Mouse (Mus musculus) lung, postnatal 0 days (tissue): ENCODE results near the gene Gm45713. TPM values are rescaled to one million over a fixed set of nuclear protein-coding genes. Genes with fewer than 3 reads are reported as not detected.

ENCODE experiments used
- ATAC-seq: fragments of 200-750 bp; cut with Nextera tagmentation; 2 replicates; pipeline ENCODE4 v1.8.0; 2017; ENCODE audit warnings: moderate library complexity
- DNase-seq: peaks from one replicate; pipeline ENCODE4 v3.0.0-alpha.2; 2016; ENCODE audit warnings: low spot score
- H3K27ac ChIP-seq: fragments of 300-500 bp; sonication (generic); 2 replicates; pipeline ENCODE4 v1.5.1; 2014; ENCODE audit warnings: antibody characterized with exemption, mild to moderate bottlenecking, low read length, mixed read lengths
- H3K27me3 ChIP-seq: fragments of 300-500 bp; sonication (generic); replicated peaks from 2 replicates; pipeline ENCODE4 v1.6.1; 2014; ENCODE audit warnings: low read length, mixed read lengths; ENCODE audit not compliant: insufficient read depth
- H3K36me3 ChIP-seq: fragments of 300-500 bp; sonication (generic); 2 replicates; pipeline ENCODE4 v1.6.1; 2014; ENCODE audit warnings: low read length, mixed read lengths; ENCODE audit not compliant: insufficient read depth
- H3K4me1 ChIP-seq: fragments of 300-500 bp; sonication (generic); 2 replicates; pipeline ENCODE4 v1.6.1; 2014; ENCODE audit warnings: antibody characterized with exemption, low read depth, low read length, mixed read lengths; ENCODE audit not compliant: insufficient read depth
- H3K4me2 ChIP-seq: fragments of 300-500 bp; sonication (generic); replicated peaks from 2 replicates; pipeline ENCODE4 v1.6.1; 2014; ENCODE audit warnings: low read depth, mild to moderate bottlenecking, low read length, moderate library complexity, mixed read lengths
- H3K4me3 ChIP-seq: fragments of 300-500 bp; sonication (generic); 2 replicates; pipeline ENCODE4 v1.5.1; 2014; ENCODE audit warnings: low read depth, low read length
- H3K9ac ChIP-seq: fragments of 300-500 bp; sonication (generic); replicated peaks from 2 replicates; pipeline ENCODE4 v1.6.1; 2014; ENCODE audit warnings: low read depth, mild to moderate bottlenecking
- H3K9me3 ChIP-seq: fragments of 300-500 bp; sonication (generic); 2 replicates; pipeline ENCODE4 v1.6.1; 2016; ENCODE audit warnings: low read length, mixed read lengths
- CTCF ChIP-seq: IDR thresholded peaks from 2 replicates; pipeline ENCODE4 v1.5.1; 2016; ENCODE audit warnings: antibody characterized with exemption, mild to moderate bottlenecking
- EP300 ChIP-seq: IDR thresholded peaks from 2 replicates; pipeline ENCODE4 v1.6.1; 2016; ENCODE audit warnings: antibody characterized with exemption, mild to moderate bottlenecking, control low read depth
- WGBS: fragments of 180-500 bp; shearing (Covaris S2); extraction: QIAGEN DNeasy Blood & Tissue Kit; methylation state at CpG from one replicate; pipeline ENCODE4 v1.1.7; 2014; 5-methylcytosine and 5-hydroxymethylcytosine counted together
- polyA plus RNA-seq: library from polyadenylated mRNA; unstranded; fragments of >200 nt; fragmentation: Nextera tagmentation; extraction: Ambion mirVana; gene quantifications from 2 replicates; pipeline ENCODE4 v1.2.1, GENCODE M21; 2015

Gm45713 gene
- polyA plus RNA-seq, 1 experiment from 2014 or later: 0.62 TPM

DNA sequence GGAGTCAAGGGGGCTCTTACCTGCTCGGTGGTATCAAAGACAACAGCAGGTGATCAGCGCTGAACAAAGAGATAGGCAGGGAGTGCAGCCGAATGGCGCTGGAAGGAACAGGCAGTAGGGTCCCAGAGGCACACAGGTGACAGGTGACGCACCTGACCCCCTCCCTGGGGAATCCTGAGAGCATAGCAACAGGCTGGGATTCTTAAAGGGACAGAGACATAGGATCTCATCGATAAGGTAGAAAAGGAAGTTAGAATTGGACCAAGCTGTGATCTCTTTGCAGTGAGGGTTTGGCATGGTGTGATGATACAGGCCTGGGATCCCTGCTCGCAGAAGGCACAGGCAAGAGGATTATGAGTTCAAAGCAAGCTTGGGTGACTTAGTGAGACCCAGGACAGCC lies 43.4 kb upstream of the Gm45713 start, which contains the start of gene Gfy:
Gene Gfy (minus strand): TSS at position 101 of the 400 bp plus-strand sequence.
- Histone ChIP-seq H3K27me3 (peaks cover 86% of the 10 kb centered on the region), H3K27ac (no peak within 1 kb of the TSS), H3K4me2 (no peak within 1 kb of the TSS), H3K9me3 (no peaks in the 10 kb centered on the region), H3K9ac (no peak within 1 kb of the TSS), H3K36me3 (no peaks in the 10 kb centered on the region), H3K4me1 (peaks cover 4% of the 10 kb centered on the region; the same call in 1 of the 2 replicates), H3K4me3 (no peak within 1 kb of the TSS)
- no peak for ATAC-seq
- WGBS: 17% methylated on average over 7 of the region's 7 CpGs
- TF ChIP-seq EP300: no peak
- no peak for TF ChIP-seq CTCF
- DNase-seq: no peak

DNA sequence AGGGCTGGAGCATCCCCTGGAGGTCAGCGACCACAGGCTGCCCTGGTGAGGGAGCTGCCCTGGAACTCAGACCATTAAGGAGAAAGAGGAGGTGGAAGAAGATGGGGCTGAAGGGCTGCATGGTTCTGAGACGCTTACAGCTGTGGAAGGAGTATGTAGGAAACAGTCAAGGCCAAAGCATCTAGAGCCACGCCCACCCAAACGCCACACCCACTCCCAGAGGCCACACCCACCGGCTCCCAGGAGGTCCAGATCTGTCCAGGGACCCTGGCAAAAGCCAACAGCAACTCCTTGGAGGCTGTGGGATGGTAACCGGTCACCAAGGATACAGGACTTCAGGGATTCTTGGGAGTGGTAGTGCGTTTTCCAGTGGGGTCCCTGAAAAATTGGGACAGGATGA lies 42.5 kb upstream of the Gm45713 start:
- DNase-seq (no peak), ATAC-seq (no peak)
- Histone ChIP-seq H3K36me3 (no peaks in the 10 kb centered on the region), H3K4me1 (peaks cover 4% of the 10 kb centered on the region; the same call in 1 of the 2 replicates), H3K27me3 (peaks cover 82% of the 10 kb centered on the region), H3K9ac (no peak overlapping the region), H3K27ac (no peak overlapping the region), H3K9me3 (no peaks in the 10 kb centered on the region), H3K4me2 (no peak overlapping the region), H3K4me3 (no peak overlapping the region)
- WGBS: 22% methylated on average over 7 of the region's 7 CpGs
- TF ChIP-seq EP300 (no peak), CTCF (no peak)

DNA sequence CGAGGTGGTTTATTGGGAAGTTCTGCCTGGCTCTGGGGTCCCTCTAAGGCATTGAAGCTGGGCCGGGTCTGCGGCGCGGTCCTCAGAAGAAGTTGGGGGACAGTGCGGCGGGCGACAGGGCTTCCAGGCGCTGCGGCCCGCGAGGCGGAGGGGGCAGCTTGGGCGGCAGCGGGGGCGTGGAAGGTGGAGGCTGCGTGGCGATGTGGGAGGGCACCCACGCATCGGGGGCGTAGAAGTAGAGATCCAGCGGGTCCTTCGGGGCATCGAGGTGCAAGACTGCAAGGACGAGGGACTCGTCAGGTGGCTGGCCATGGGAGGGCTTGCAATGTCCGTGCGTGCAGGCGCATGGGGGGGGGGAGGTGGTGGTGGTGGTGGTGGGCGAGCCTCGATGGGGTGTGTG lies 40.3 kb upstream of the Gm45713 start:
- Histone ChIP-seq H3K27ac (no peak overlapping the region), H3K9me3 (no peaks in the 10 kb centered on the region), H3K4me2 (no peak overlapping the region), H3K4me1 (no peaks in the 10 kb centered on the region), H3K9ac (no peak overlapping the region), H3K36me3 (no peaks in the 10 kb centered on the region), H3K27me3 (peaks cover 63% of the 10 kb centered on the region), H3K4me3 (0 out of 2 replicates have a peak overlapping the region, but pooled peaks have one; percentile 2)
- DNase-seq: no peak
- TF ChIP-seq EP300 (no peak), CTCF (no peak)
- ATAC-seq: no peak
- WGBS: 3% methylated on average over 27 of the region's 31 CpGs

DNA sequence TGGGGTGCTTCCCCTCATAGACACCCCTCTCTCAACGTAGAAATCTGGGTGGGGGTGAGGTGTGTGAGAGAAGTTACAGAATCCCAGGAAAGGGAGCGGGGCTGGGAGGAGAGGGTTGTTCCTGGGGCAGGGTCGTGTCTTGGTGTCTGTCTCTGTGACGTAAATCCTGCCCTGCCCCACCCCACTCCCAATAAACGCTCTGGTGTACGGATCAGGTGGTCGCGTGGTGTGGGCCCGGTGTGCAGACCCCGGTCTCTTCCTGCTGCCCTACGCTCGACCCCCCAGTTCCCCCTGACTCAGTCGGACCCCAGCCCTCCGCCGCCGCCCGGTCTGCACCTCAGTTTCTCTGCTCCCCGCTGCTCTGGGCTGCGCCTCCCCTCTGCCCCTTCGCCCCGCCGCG lies 39.9 kb upstream of the Gm45713 start:
- Histone ChIP-seq H3K9ac (no peak overlapping the region), H3K27me3 (peaks cover 58% of the 10 kb centered on the region), H3K27ac (no peak overlapping the region), H3K36me3 (no peaks in the 10 kb centered on the region), H3K4me1 (no peaks in the 10 kb centered on the region), H3K9me3 (no peaks in the 10 kb centered on the region), H3K4me3 (0 out of 2 replicates have a peak overlapping the region, but pooled peaks have one; percentile 2), H3K4me2 (no peak overlapping the region)
- no peak for TF ChIP-seq EP300
- no peak for TF ChIP-seq CTCF
- ATAC-seq (no peak), DNase-seq (no peak)
- 5% methylated on average over 22 of the region's 23 CpGs for WGBS

DNA sequence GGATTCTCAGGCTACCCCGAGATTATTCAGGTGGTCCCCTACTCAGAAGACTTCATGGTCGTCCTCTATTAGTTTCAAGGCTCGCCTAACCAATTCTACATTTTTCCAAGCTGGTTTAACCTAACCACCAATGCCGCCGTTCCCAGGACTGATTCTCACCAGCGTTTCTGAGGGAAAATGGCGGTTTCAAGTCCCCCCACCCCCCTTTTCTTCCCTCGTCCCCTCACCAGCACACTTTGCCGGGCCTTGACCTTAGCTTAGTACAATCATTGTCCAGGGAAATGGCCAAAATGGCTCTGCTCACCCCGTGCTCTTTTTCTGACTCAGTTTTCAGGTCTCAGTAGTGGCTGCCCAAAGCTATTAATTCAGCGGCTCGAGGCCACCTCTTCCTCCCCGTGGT lies 39.4 kb upstream of the Gm45713 start:
- H3K4me1 ChIP-seq: no peaks in the 10 kb centered on the region
- WGBS: 4% methylated on average over 13 of the region's 13 CpGs
- ATAC-seq: no peak
- no peaks in the 10 kb centered on the region for H3K36me3 ChIP-seq
- H3K9me3 ChIP-seq: no peaks in the 10 kb centered on the region; the same call in 1 of the 2 replicates
- no peak for TF ChIP-seq EP300
- TF ChIP-seq CTCF: no peak
- H3K27ac ChIP-seq: no peak overlapping the region
- H3K27me3 ChIP-seq: peaks cover 55% of the 10 kb centered on the region
- H3K4me3 ChIP-seq: no peak overlapping the region
- no peak overlapping the region for H3K4me2 ChIP-seq
- no peak for DNase-seq
- no peak overlapping the region for H3K9ac ChIP-seq

DNA sequence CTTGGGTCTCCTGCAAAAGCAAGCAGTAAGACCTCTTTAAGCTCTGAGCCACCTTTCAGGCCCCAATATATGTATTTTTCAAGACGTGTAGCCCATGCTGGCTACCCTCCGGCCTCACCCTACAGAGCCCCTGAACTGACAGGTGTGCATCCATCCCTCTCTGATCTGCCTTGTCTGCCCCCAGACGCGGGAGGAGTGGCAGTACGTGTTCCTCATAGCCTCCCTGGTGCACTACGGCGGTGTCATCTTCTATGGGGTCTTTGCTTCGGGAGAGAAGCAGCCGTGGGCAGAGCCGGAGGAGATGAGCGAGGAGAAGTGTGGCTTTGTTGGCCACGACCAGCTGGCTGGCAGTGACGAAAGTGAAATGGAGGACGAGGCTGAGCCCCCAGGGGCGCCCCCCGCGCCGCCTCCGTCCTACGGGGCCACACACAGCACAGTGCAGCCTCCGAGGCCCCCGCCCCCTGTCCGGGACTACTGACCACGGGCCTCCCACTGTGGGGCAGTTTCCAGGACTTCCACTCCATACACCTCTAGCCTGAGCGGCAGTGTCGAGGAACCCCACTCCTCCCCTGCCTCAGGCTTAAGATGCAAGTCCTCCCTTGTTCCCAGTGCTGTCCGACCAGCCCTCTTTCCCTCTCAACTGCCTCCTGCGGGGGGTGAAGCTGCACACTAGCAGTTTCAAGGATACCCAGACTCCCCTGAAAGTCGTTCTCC lies 38.7 kb upstream of the Gm45713 start:
- H3K4me3 ChIP-seq: no peak overlapping the region
- no peak for DNase-seq
- H3K36me3 ChIP-seq: no peaks in the 10 kb centered on the region
- H3K9ac ChIP-seq: no peak overlapping the region
- H3K27me3 ChIP-seq: peaks cover 55% of the 10 kb centered on the region
- H3K27ac ChIP-seq: no peak overlapping the region
- H3K4me1 ChIP-seq: no peaks in the 10 kb centered on the region
- 6% methylated on average over 26 of the region's 29 CpGs for WGBS
- TF ChIP-seq CTCF (no peak), EP300 (no peak)
- H3K4me2 ChIP-seq: no peak overlapping the region
- no peaks in the 10 kb centered on the region; the same call in 1 of the 2 replicates for H3K9me3 ChIP-seq
- peak; percentile 12; the same call in 1 of the 2 replicates for ATAC-seq
